Mouse (Mus musculus) lung, embryonic 15.5 days (tissue): ENCODE measurements around the gene Mdh1. TPM values are rescaled to one million over a fixed set of nuclear protein-coding genes. Genes with fewer than 3 reads are reported as not detected.

Experiments
- ATAC-seq: fragments of 200-750 bp; cut with Nextera tagmentation; 2 replicates; pipeline ENCODE4 v1.8.0; 2017; ENCODE audit warnings: moderate number of reproducible peaks, borderline replicate concordance; ENCODE audit not compliant: low FRiP score, low TSS enrichment; ENCODE audit errors: extremely low read depth
- H3K27ac ChIP-seq: fragments of 300-500 bp; sonication (generic); 2 replicates; pipeline ENCODE4 v1.5.1; 2015; ENCODE audit warnings: moderate library complexity, mild to moderate bottlenecking, inconsistent platforms
- H3K27me3 ChIP-seq: fragments of 300-500 bp; sonication (generic); 2 replicates; pipeline ENCODE4 v1.6.1; 2015; ENCODE audit warnings: inconsistent platforms
- H3K36me3 ChIP-seq: fragments of 300-500 bp; sonication (generic); 2 replicates; pipeline ENCODE4 v1.6.1; 2015; ENCODE audit warnings: inconsistent platforms
- H3K4me1 ChIP-seq: fragments of 300-500 bp; sonication (generic); 2 replicates; pipeline ENCODE4 v1.6.1; 2015; ENCODE audit warnings: inconsistent platforms
- H3K4me2 ChIP-seq: fragments of 300-500 bp; sonication (generic); 2 replicates; pipeline ENCODE4 v1.6.1; 2015; ENCODE audit warnings: inconsistent platforms, mild to moderate bottlenecking, moderate library complexity
- H3K4me3 ChIP-seq: fragments of 300-500 bp; sonication (generic); 2 replicates; pipeline ENCODE4 v1.5.1; 2015; ENCODE audit warnings: mild to moderate bottlenecking, inconsistent platforms
- H3K9ac ChIP-seq: fragments of 300-500 bp; sonication (generic); 2 replicates; pipeline ENCODE4 v1.6.1; 2015; ENCODE audit warnings: inconsistent platforms
- H3K9me3 ChIP-seq: fragments of 300-500 bp; sonication (generic); 2 replicates; pipeline ENCODE4 v1.6.1; 2016; ENCODE audit warnings: inconsistent platforms
- WGBS: fragments of 180-500 bp; shearing (Covaris S2); methylation state at CpG from one replicate; pipeline ENCODE4 v1.1.7; 2015; 5-methylcytosine and 5-hydroxymethylcytosine counted together
- polyA plus RNA-seq: library from polyadenylated mRNA; unstranded; fragments of >200 nt; fragmentation: Nextera tagmentation; extraction: Ambion mirVana; gene quantifications from 2 replicates; pipeline ENCODE4 v1.2.1, GENCODE M21; 2015

The Mdh1 gene
- polyA plus RNA-seq: 406 and 436 TPM in 2 replicates

DNA sequence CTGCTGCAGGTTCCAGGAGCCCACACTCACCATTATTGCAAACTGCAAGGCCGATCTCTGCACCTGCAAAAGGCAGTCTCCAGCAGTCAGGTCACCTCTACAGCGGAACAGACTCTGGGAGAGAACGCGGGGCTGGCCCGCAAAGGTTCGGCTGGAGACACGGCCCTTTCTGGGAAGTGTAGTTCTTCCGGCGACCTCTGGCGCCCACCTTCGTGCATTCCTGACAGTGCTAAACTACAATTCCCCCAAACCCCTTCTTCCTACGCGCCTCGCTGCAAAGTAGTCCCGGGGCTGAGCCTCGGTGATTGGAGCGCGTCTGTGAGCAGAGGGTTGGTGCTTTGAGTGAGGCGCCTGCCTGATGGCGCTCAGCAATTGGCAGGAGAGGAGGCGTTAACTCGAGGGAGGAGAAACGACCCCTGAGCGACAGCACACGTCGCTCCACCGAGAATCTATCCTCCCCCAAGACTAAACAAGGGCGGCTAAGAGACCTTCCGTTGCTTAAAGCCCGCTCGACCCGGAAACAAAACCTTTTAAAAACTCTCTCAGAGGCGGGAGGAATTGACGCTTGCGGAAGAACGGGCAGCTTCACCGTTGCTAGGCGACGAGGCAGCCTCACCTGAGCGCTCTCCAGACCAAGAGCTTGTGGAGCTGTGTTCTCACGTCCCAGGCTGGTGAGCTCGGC is at the start of gene Mdh1, which contains the start of gene Wdpcp:
Mdh1 (minus strand) TSS at position 668 of the 682 bp plus-strand sequence.
Wdpcp (plus strand) TSS at position 536 of the 682 bp plus-strand sequence.
- 0 out of 2 replicates have a peak, but pooled peaks cover 3% of the 10 kb centered on the region for H3K36me3 ChIP-seq
- H3K4me2 ChIP-seq: peak within 1 kb of the TSS; percentile 69
- H3K9ac ChIP-seq: peak within 1 kb of the TSS; percentile 65
- H3K4me3 ChIP-seq: peak within 1 kb of the TSS; percentile 67
- peaks cover 24% of the 10 kb centered on the region for H3K4me1 ChIP-seq
- no peaks in the 10 kb centered on the region for H3K9me3 ChIP-seq
- peak within 1 kb of the TSS; percentile 67 for H3K27ac ChIP-seq
- H3K27me3 ChIP-seq: no peaks in the 10 kb centered on the region
- ATAC-seq: peak; percentile 99
- WGBS: under 1% methylated on average over 42 of the region's 42 CpGs

DNA sequence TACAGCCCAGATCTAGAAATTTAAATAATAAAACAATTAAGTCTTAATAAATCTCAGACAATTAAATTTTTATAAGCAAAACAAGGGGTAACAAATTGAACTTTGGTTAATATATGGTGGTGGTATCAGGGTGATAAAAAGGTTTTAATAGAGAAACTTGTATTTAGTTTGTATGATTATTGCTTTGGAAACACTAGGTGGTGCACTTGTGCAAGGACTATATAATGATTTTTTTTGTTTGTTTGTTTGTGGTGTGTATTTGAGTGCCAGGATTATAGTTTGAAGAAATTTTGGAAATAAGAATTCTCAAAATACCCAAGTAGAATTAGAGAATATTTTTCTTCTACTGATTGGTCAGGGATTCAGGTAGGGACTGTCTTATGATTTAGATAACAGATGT is 43.7 kb upstream of the Mdh1 start:
- no peak for ATAC-seq
- Histone ChIP-seq H3K36me3 (no peaks in the 10 kb centered on the region), H3K27me3 (no peaks in the 10 kb centered on the region), H3K9me3 (no peaks in the 10 kb centered on the region), H3K4me2 (no peak overlapping the region), H3K4me3 (no peak overlapping the region), H3K9ac (no peak overlapping the region), H3K27ac (no peak overlapping the region), H3K4me1 (no peaks in the 10 kb centered on the region)

DNA sequence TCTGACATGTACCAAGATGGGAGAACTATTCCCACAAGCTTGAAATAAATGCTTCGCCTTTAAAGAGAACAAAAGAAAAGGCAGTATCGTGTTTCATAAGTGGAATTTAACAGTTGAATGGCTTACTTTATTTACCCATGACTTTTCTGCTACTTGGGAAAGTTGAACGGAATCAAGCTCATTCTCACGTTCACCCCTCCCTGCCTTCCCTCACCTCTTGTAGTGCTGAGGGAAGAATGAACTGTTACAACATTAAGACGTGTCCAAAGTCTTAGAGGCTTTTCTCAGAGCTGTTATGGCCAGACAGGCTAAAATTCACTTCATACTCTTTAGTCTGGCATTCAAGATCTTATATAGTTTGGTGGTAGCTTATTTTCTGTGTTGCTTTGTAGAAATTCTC is 30.3 kb upstream of the Mdh1 start:
- no peaks in the 10 kb centered on the region for H3K9me3 ChIP-seq
- ATAC-seq: no peak
- no peak overlapping the region for H3K4me2 ChIP-seq
- 21% methylated on average over 5 of the region's 5 CpGs for WGBS
- H3K27ac ChIP-seq: no peak overlapping the region
- H3K4me1 ChIP-seq: no peaks in the 10 kb centered on the region
- H3K4me3 ChIP-seq: no peak overlapping the region
- H3K9ac ChIP-seq: no peak overlapping the region
- no peaks in the 10 kb centered on the region for H3K27me3 ChIP-seq
- H3K36me3 ChIP-seq: no peaks in the 10 kb centered on the region

DNA sequence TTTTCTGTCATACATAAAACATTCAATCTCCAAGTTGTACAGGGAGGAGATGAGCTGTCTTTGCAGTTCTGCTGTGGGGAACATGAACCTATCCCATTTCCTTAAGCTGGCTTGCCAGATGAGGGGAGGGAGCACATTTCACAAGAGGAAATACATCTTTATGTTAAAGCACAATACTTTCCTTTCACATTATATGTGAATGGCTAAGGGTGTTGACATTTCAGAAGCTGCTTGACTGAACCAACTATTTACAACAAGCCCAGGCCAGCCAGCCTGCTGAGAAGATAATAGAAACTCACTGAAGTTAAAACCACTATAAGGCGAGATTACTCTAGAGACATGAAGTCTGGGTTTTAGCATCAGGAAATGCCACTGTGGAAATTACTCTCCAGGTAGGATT is 11.1 kb upstream of the Mdh1 start:
- H3K9me3 ChIP-seq: no peaks in the 10 kb centered on the region
- WGBS: 47% methylated on average over 1 of the region's 1 CpGs
- no peaks in the 10 kb centered on the region for H3K27me3 ChIP-seq
- no peaks in the 10 kb centered on the region for H3K4me1 ChIP-seq
- H3K9ac ChIP-seq: no peak overlapping the region
- no peak overlapping the region for H3K4me2 ChIP-seq
- no peaks in the 10 kb centered on the region for H3K36me3 ChIP-seq
- ATAC-seq: no peak
- no peak overlapping the region for H3K27ac ChIP-seq
- no peak overlapping the region for H3K4me3 ChIP-seq

DNA sequence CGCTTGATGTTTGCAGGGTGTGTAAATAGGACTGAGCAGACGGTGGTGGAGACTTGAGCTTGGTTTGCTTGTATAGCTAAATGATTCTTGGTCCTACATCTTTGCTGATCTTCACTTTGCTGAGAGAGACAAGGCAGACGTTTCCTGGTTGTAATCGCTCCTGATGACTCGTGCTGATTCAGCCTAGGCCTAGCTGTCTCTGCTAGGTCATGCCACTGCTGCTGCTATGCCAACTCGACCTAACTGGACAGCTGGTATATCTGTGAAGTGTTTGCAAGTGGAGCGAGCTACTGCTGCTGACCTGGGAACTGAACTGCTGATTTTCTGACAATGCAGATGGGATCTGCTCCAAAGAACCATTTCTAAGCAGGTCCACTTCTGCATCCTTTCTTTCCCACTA is 9.3 kb upstream of the Mdh1 start:
- Histone ChIP-seq H3K9me3 (no peaks in the 10 kb centered on the region), H3K36me3 (no peaks in the 10 kb centered on the region), H3K27ac (no peak overlapping the region), H3K9ac (no peak overlapping the region), H3K4me3 (no peak overlapping the region), H3K4me1 (no peaks in the 10 kb centered on the region), H3K27me3 (no peaks in the 10 kb centered on the region), H3K4me2 (no peak overlapping the region)
- no peak for ATAC-seq
- 62% methylated on average over 7 of the region's 7 CpGs for WGBS

DNA sequence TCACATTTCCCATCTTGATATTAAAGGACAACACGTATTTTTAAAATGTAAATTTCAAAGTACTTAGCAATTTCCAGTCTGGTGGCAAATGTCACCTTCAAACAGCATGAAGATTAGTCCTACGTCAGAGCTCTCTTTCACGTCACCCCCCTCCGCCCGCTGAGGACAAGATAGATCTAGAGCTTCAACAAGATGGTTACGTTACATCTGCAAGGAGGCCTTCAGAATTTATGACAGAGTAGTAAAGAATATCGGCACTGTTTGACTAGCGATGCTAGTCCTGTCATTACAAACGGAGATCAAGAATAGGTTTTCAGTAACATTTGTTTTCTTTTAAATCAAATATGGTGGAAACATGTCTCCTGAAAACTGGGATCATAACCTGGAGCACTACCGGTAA is 1.2 kb downstream of the Mdh1 start:
- Histone ChIP-seq H3K9ac (peak overlapping the region; percentile 65), H3K4me1 (peaks cover 24% of the 10 kb centered on the region), H3K4me2 (peak overlapping the region; percentile 69), H3K36me3 (peaks cover 3% of the 10 kb centered on the region; the same call in 1 of the 2 replicates), H3K27me3 (no peaks in the 10 kb centered on the region), H3K4me3 (peak overlapping the region; percentile 67), H3K27ac (no peak overlapping the region), H3K9me3 (no peaks in the 10 kb centered on the region)
- no peak for ATAC-seq
- WGBS: 9% methylated on average over 10 of the region's 10 CpGs

DNA sequence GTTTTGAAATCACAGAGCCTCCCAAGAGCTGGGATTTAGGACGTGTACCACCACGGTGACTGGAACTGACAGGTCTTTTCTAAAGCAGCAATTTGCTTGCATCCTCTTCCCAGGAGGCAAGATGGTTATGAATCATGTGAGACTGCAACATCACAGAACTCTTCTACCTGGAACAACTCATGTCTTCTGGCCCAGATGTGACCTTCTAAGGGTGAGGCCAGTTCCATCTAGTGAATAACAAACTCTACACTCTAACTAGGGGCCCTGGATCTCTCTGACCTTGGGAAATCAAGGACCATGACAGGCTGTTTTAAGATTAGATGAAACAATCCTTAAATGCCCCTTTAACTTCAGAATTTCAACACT is 2.1 kb downstream of the Mdh1 start:
- no peak for ATAC-seq
- peak overlapping the region; percentile 69; the same call in 1 of the 2 replicates for H3K4me2 ChIP-seq
- H3K9me3 ChIP-seq: no peaks in the 10 kb centered on the region
- H3K4me3 ChIP-seq: no peak overlapping the region
- peaks cover 24% of the 10 kb centered on the region for H3K4me1 ChIP-seq
- no peaks in the 10 kb centered on the region for H3K27me3 ChIP-seq
- peaks cover 8% of the 10 kb centered on the region for H3K36me3 ChIP-seq
- WGBS: 74% methylated on average over 2 of the region's 2 CpGs
- H3K9ac ChIP-seq: 0 out of 2 replicates have a peak overlapping the region, but pooled peaks have one; percentile 2
- no peak overlapping the region for H3K27ac ChIP-seq

DNA sequence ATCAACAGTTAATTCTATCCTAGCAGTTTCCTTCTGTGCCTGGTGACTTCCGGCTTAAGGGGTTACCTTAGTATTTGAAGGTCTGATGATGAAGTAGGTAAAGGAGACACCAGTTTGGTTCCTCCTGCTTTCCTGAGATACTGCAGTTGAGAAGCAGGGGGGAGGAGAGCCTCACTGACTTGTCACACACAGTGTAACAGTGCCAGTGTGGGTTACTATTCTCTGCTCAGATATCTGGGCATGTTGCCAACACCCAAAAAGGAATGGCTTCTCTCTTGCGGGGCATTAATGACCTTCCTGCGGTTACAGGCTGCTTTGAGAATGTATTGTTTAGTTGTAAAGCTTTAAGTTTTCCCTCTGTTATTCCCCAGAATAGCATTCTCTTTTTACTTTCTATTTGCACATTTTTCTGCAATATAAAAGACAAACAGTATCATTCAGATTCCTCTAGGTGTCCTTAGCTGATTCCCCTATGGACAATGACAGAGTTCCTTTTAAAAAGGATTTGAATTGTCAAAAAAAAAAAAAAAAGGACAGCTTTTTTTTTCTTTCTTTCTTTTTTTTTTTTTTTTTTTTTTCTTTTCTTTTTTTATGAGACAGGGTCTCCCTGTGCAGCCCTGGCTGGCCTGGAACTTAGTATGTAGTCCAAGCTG is 2.6 kb downstream of the Mdh1 start:
- Histone ChIP-seq H3K27me3 (no peaks in the 10 kb centered on the region), H3K27ac (peak overlapping the region; percentile 3; the same call in 1 of the 2 replicates), H3K9ac (0 out of 2 replicates have a peak overlapping the region, but pooled peaks have one; percentile 2), H3K4me1 (peaks cover 24% of the 10 kb centered on the region), H3K4me2 (peak overlapping the region; percentile 69; the same call in 1 of the 2 replicates), H3K4me3 (no peak overlapping the region), H3K9me3 (no peaks in the 10 kb centered on the region), H3K36me3 (peaks cover 11% of the 10 kb centered on the region)
- ATAC-seq: no peak
- WGBS: 27% methylated on average over 3 of the region's 3 CpGs

DNA sequence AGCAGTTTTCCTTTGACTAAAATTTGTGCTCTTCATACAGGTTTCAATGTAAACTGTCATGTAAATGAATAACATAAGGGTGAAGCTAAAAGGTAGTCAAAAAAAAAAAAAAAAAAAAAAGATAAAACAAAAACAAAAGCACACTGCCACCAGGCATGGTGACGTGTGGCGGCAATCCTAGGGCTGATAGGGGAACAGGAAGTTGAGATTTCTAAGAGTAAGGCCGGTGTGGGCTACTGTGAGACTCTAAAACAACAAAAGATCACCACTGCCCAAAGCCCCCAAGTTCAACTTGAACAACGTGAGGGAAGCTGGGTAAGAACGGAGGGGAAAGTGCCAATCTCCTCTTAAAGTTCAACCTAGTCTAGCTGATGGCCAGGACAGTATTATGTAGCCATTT is 3.2 kb downstream of the Mdh1 start:
- peak overlapping the region; percentile 3; the same call in 1 of the 2 replicates for H3K27ac ChIP-seq
- no peaks in the 10 kb centered on the region for H3K27me3 ChIP-seq
- peak overlapping the region; percentile 20; the same call in 1 of the 2 replicates for H3K4me2 ChIP-seq
- no peak overlapping the region for H3K4me3 ChIP-seq
- H3K36me3 ChIP-seq: peaks cover 11% of the 10 kb centered on the region
- H3K9ac ChIP-seq: no peak overlapping the region
- H3K4me1 ChIP-seq: peaks cover 24% of the 10 kb centered on the region
- H3K9me3 ChIP-seq: no peaks in the 10 kb centered on the region
- ATAC-seq: no peak
- WGBS: 49% methylated on average over 5 of the region's 5 CpGs

DNA sequence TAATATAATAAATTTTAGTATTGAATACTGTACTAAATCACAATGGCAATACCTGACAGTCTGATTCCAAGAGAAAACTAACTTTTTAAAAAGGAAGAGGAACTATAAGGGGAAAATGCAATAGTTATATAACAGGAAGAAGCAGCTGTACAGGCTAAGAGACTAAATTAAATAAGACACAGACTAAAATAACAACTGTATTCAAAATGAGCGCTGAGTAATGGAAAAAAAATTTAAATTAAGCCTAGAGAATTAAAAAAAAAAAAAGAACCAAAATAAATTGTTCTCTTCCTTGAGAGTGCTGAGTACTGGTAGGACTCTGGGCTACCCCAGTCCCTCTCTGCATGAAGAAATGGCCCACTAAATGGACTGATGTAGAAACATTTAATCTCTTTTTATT is 4.4 kb downstream of the Mdh1 start:
- Histone ChIP-seq H3K4me2 (no peak overlapping the region), H3K27me3 (no peaks in the 10 kb centered on the region), H3K36me3 (peaks cover 21% of the 10 kb centered on the region), H3K9me3 (no peaks in the 10 kb centered on the region), H3K9ac (no peak overlapping the region), H3K4me1 (peaks cover 21% of the 10 kb centered on the region), H3K4me3 (no peak overlapping the region), H3K27ac (no peak overlapping the region)
- ATAC-seq: no peak
- 91% methylated on average over 1 of the region's 1 CpGs for WGBS

DNA sequence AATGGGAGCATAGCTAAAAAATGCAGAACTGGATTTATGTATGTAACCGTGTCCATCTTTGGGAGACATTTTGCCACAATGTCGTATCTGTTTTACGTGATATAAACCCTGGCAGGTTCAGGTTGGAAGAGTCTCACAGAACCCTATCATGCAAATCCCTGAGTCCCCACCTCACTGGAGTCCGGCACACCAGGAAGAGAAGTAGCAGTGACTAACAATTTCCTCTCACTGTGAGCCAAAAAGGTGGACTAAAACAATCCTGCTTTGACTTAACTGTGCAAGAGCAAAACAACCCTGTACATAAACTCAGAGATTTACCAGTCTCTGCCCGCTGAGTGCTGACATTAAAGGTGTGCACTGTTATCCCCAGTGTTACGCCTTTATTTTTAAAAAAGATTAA is 5.2 kb downstream of the Mdh1 start:
- Histone ChIP-seq H3K4me1 (peaks cover 19% of the 10 kb centered on the region), H3K27me3 (no peaks in the 10 kb centered on the region), H3K27ac (no peak overlapping the region), H3K4me2 (no peak overlapping the region), H3K9me3 (no peaks in the 10 kb centered on the region), H3K4me3 (no peak overlapping the region), H3K36me3 (peaks cover 23% of the 10 kb centered on the region), H3K9ac (no peak overlapping the region)
- 92% methylated on average over 6 of the region's 6 CpGs for WGBS
- no peak for ATAC-seq

DNA sequence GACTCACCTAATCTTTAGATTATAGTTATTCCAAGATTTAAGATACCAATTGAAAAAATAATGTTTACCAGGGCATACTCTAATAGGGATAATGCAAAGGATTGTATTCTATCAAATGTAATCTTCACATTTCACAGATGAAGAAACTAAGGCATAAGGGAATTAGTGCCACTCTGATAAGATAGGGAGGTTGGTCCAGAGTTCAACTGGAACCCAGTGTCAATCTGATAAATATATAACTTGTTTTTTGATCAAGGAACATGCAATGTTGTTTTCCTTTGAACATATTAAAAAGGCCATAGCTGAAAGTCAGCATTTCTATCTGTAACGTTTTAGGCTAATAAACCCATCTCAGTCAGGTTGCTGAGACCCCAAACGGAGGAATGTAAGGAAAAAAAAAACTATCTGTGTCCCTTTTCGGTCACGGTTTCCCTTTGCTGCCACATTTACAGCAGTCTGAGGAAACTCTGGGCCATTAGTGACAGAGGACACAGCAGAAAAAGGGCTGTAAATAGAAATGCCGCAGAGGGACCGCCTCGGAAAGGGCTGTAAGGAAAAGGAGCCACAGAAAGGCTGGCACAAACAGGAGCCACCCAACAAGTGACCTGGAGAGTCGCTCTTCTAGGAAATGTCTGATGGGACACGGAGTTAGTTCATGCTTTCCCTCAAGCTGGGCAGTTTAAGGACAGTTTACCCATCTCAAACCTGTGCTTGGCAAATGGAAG is 7.3 kb downstream of the Mdh1 start:
- Histone ChIP-seq H3K4me2 (no peak overlapping the region), H3K27ac (no peak overlapping the region), H3K27me3 (no peaks in the 10 kb centered on the region), H3K4me3 (no peak overlapping the region), H3K36me3 (peaks cover 33% of the 10 kb centered on the region), H3K9me3 (no peaks in the 10 kb centered on the region), H3K9ac (no peak overlapping the region), H3K4me1 (peaks cover 12% of the 10 kb centered on the region)
- ATAC-seq: no peak
- WGBS: 86% methylated on average over 9 of the region's 9 CpGs
